ENCODE assay signal across 26 mouse cellular contexts in genomic region chr3:101851363-101851762, GRCm38 (mm10). TPM values are rescaled to one million over a fixed set of nuclear protein-coding genes. Genes with fewer than 3 reads are reported as not detected.
DNase-seq lines count a peak whose midpoint lies in the region; ATAC-seq and TF ChIP-seq lines count a peak whose summit lies in the region.
"Had no signal": no experiment of that assay in that cellular context is flagged by ENCODE, and none has a peak within 500 bp of the region (broad histone marks: within the 10 kb centered on the region; RNA-seq: fewer than 3 reads in every experiment).

No protein-coding gene starts in this region.

- dilution Hi-C loops in CH12.LX (cut with MboI; ENCODE audit: extremely low pct_ligation_motif_present, extremely low pct_unique_long_range_greater_than_20kb, low sequenced_read_pairs): no loop called here

- H3K27me3 ChIP-seq in CH12.LX (replicated peaks): no peaks in the 10 kb centered on the region
- no peaks in the 10 kb centered on the region for H3K27me3 ChIP-seq in intestine, embryonic 14.5 days (replicated peaks; ENCODE audit: control insufficient read depth, insufficient read depth, low read length)
- no peaks in the 10 kb centered on the region for H3K27me3 ChIP-seq in intestine, embryonic 16.5 days (replicated peaks; ENCODE audit: control insufficient read depth, insufficient read depth, low read length)
- H3K27me3 ChIP-seq: embryonic facial prominence, embryonic 13.5 days; embryonic facial prominence, embryonic 15.5 days; forebrain, embryonic 12.5 days; Patski had no signal

- TF ChIP-seq RAD21 in CH12.LX (IDR thresholded peaks at IDR 0.05; ENCODE audit: low read depth, low read length): no peak

- no peak for TF ChIP-seq EP300 in CH12.LX (IDR thresholded peaks at IDR 0.05; ENCODE audit: low read length)

- no peak for DNase-seq in CH12.LX (ENCODE audit: extremely low read depth)
- DNase-seq in ES-E14 (ENCODE audit: low read depth, low spot score): no peak
- DNase-seq in intestine, embryonic 14.5 days (ENCODE audit: low spot score): no peak
- no peak for DNase-seq in heart, postnatal 36 days
- DNase-seq in gastrocnemius, postnatal 25 days: no peak
- DNase-seq in right cerebral cortex, postnatal 14 days: no peak
- no peak for DNase-seq in cerebellum, postnatal 25 days
- DNase-seq: adrenal gland, adult 8-10 months; adrenal gland, postnatal 14 days; adrenal gland, postnatal 36 days; cerebellum, adult 11 months; cerebellum, adult 18-20 months; cerebellum, adult 8-10 months; cerebellum, adult 9-11 months; cerebellum, postnatal 14 days; embryo, embryonic 11 days had no signal

- H3K27ac ChIP-seq in CH12.LX (ENCODE audit: insufficient read depth, low read depth): no peak overlapping the region
- no peak overlapping the region for H3K27ac ChIP-seq in ES-E14 (ENCODE audit: insufficient read depth, low read depth, low read length, poor library complexity, severe bottlenecking)
- no peak overlapping the region for H3K27ac ChIP-seq in intestine, embryonic 14.5 days (ENCODE audit: low read depth)
- H3K27ac ChIP-seq in intestine, embryonic 16.5 days (ENCODE audit: low read length): no peak overlapping the region
- H3K27ac ChIP-seq: embryonic facial prominence, embryonic 13.5 days; embryonic facial prominence, embryonic 15.5 days; forebrain, embryonic 10.5 days; forebrain, embryonic 12.5 days had no signal

- H3K4me3 ChIP-seq in CH12.LX (replicated peaks in 1 of 3; ENCODE audit: low read depth in 2 of 3, low read length in 2 of 3, poor library complexity in 1 of 3): no peak overlapping the region
- H3K4me3 ChIP-seq in ES-E14 (ENCODE audit: insufficient read depth in 1 of 2, low read depth in 1 of 2, low read length in 2 of 2, poor library complexity in 1 of 2, severe bottlenecking in 1 of 2): no peak overlapping the region
- no peak overlapping the region for H3K4me3 ChIP-seq in intestine, embryonic 14.5 days (ENCODE audit: low read depth, low read length)
- H3K4me3 ChIP-seq in intestine, embryonic 16.5 days (ENCODE audit: low read length): no peak overlapping the region
- H3K4me3 ChIP-seq: embryonic facial prominence, embryonic 13.5 days; embryonic facial prominence, embryonic 15.5 days; erythroblast, embryonic 14.5 days; forebrain, embryonic 10.5 days; forebrain, embryonic 12.5 days had no signal

- ATAC-seq in intestine, embryonic 14.5 days (replicated peaks; ENCODE audit: low FRiP score, low TSS enrichment, low read depth): peak; percentile 71
- peak; percentile 88 for ATAC-seq in intestine, embryonic 16.5 days
- ATAC-seq: activated CD4-positive, CD25-positive, alpha-beta regulatory T cell, adult 4 months; forebrain, embryonic 14.5 days; forebrain, embryonic 16.5 days; Patski had no signal

- H3K36me3 ChIP-seq in CH12.LX (replicated peaks in 1 of 2; ENCODE audit: control insufficient read depth in 1 of 2, insufficient read depth in 1 of 2, low read length in 1 of 2) (no peaks in the 10 kb centered on the region), ES-E14 (ENCODE audit: control insufficient read depth, insufficient read depth, low read length, poor library complexity, severe bottlenecking) (no peaks in the 10 kb centered on the region)
- H3K36me3 ChIP-seq in intestine, embryonic 14.5 days (ENCODE audit: control insufficient read depth, insufficient read depth, low read length): no peaks in the 10 kb centered on the region
- H3K36me3 ChIP-seq in intestine, embryonic 16.5 days (ENCODE audit: control insufficient read depth, insufficient read depth, low read length): no peaks in the 10 kb centered on the region
- H3K36me3 ChIP-seq: embryonic facial prominence, embryonic 13.5 days; embryonic facial prominence, embryonic 15.5 days; forebrain, embryonic 10.5 days; forebrain, embryonic 12.5 days had no signal

- TF ChIP-seq POLR2A in CH12.LX (IDR thresholded peaks at IDR 0.05; ENCODE audit: low read depth, low read length): no peak

- H3K79me2 ChIP-seq in CH12.LX (replicated peaks; ENCODE audit: control insufficient read depth, extremely low read depth, insufficient read depth, poor library complexity, severe bottlenecking): no peaks in the 10 kb centered on the region

- no peaks in the 10 kb centered on the region for H3K9me3 ChIP-seq in CH12.LX (replicated peaks; ENCODE audit: low read length)
- H3K9me3 ChIP-seq in ES-E14 (ENCODE audit: control insufficient read depth, insufficient read depth, low read depth, low read length): no peaks in the 10 kb centered on the region
- H3K9me3 ChIP-seq in intestine, embryonic 14.5 days (ENCODE audit: control insufficient read depth, low read length): no peaks in the 10 kb centered on the region
- no peaks in the 10 kb centered on the region for H3K9me3 ChIP-seq in intestine, embryonic 16.5 days (ENCODE audit: control insufficient read depth, low read length)
- H3K9me3 ChIP-seq: embryonic facial prominence, embryonic 13.5 days; embryonic facial prominence, embryonic 15.5 days; forebrain, embryonic 10.5 days had no signal

- WGBS in intestine, embryonic 14.5 days: 52% methylated on average over 6 of the region's 6 CpGs
- 46% methylated on average over 6 of the region's 6 CpGs for WGBS in intestine, embryonic 16.5 days

- intact Hi-C loops in heart, postnatal 36 days (cut with DNase I): no loop called here

- no peak for TF ChIP-seq CTCF in CH12.LX (conservative IDR thresholded peaks at IDR 0.05 in 1 of 2, IDR thresholded peaks at IDR 0.05 in 1 of 2; ENCODE audit: low read depth in 2 of 2, low read length in 2 of 2)

- H3K9ac ChIP-seq in CH12.LX (ENCODE audit: insufficient read depth, low read depth) (no peak overlapping the region), ES-E14 (ENCODE audit: insufficient read depth, low read depth, low read length, poor library complexity, severe bottlenecking) (no peak overlapping the region)
- no peak overlapping the region for H3K9ac ChIP-seq in intestine, embryonic 14.5 days (ENCODE audit: low read length)
- H3K9ac ChIP-seq in intestine, embryonic 16.5 days (ENCODE audit: low read depth, low read length): no peak overlapping the region
- H3K9ac ChIP-seq: embryonic facial prominence, embryonic 13.5 days; embryonic facial prominence, embryonic 15.5 days; forebrain, embryonic 12.5 days had no signal

- in situ Hi-C loops in CH12.LX (cut with MboI; ENCODE audit: low pct_ligation_motif_present, low pct_unique_long_range_greater_than_20kb, low sequenced_read_pairs): no loop called here
- in situ Hi-C loops in ES-E14 (cut with MboI; ENCODE audit: low sequenced_read_pairs in 2 of 2, unreplicated experiment in 2 of 2): no loop called here

- H3K4me2 ChIP-seq in CH12.LX (ENCODE audit: insufficient read depth, low read depth, poor library complexity, severe bottlenecking): no peak overlapping the region
- H3K4me2 ChIP-seq in intestine, embryonic 14.5 days (ENCODE audit: low read length): no peak overlapping the region
- H3K4me2 ChIP-seq in intestine, embryonic 16.5 days (ENCODE audit: low read depth, low read length): no peak overlapping the region
- H3K4me2 ChIP-seq: embryonic facial prominence, embryonic 13.5 days; embryonic facial prominence, embryonic 15.5 days; forebrain, embryonic 12.5 days had no signal

- H3K4me1 ChIP-seq in CH12.LX (ENCODE audit: control insufficient read depth in 1 of 2, insufficient read depth in 2 of 2): peaks cover 0 to 4% of the 10 kb centered on the region in 2 experiments; a peak in 1 of 4 replicates
- H3K4me1 ChIP-seq in ES-E14 (ENCODE audit: control insufficient read depth in 2 of 2, insufficient read depth in 2 of 2, low read length in 2 of 2, poor library complexity in 1 of 2): no peaks in the 10 kb centered on the region
- H3K4me1 ChIP-seq in intestine, embryonic 14.5 days (replicated peaks; ENCODE audit: control insufficient read depth, insufficient read depth, low read length): no peaks in the 10 kb centered on the region; the same call in 1 of the 2 replicates
- H3K4me1 ChIP-seq in intestine, embryonic 16.5 days (ENCODE audit: control insufficient read depth, insufficient read depth, low read length): no peaks in the 10 kb centered on the region
- H3K4me1 ChIP-seq: embryonic facial prominence, embryonic 13.5 days; embryonic facial prominence, embryonic 15.5 days; forebrain, embryonic 10.5 days; forebrain, embryonic 12.5 days had no signal

TF ChIP-seq in CH12.LX, 34 proteins besides CTCF, POLR2A, EP300 and RAD21:
- TF ChIP-seq IRF4 (IDR thresholded peaks at IDR 0.05; ENCODE audit: low read depth, low read length) (no peak), ZKSCAN1 (IDR thresholded peaks at IDR 0.05; ENCODE audit: borderline replicate concordance, low read depth, low read length) (no peak), NRF1 (IDR thresholded peaks at IDR 0.05; ENCODE audit: low read depth, low read length) (no peak), MAFK (IDR thresholded peaks at IDR 0.05; ENCODE audit: insufficient replicate concordance, low read length) (peak; percentile 97), JUND (conservative IDR thresholded peaks at IDR 0.05; ENCODE audit: low read depth, low read length) (no peak), TCF12 (IDR thresholded peaks at IDR 0.05; ENCODE audit: low read depth, low read length) (no peak)

TF ChIP-seq in ES-E14, 5 proteins besides CTCF, POLR2A, EP300 and RAD21:
- TF ChIP-seq ZC3H11A (IDR thresholded peaks at IDR 0.05; ENCODE audit: borderline replicate concordance, low read depth, low read length) (no peak), MAFK (IDR thresholded peaks at IDR 0.05; ENCODE audit: insufficient read depth, low read depth, low read length) (peak; percentile 97)

RNA-seq across cellular contexts. Expression of gene Mab21l3, which starts 2.6 kb away (rescaled TPM):
- 2.0 and 2.8 TPM in 2 replicates for total RNA-seq in CH12.LX (2012; rRNA removed)
- total RNA-seq in CH12.LX (2014; rRNA removed): 3.4 and 3.5 TPM in 2 replicates
- polyA plus RNA-seq in CH12.LX (2012; ENCODE audit: insufficient read length, low read depth): 1.9 and 2.1 TPM in 2 replicates
- 1.9 and 2.7 TPM in 2 replicates for total RNA-seq in ES-E14 (2012; rRNA removed)
- polyA plus RNA-seq in intestine, embryonic 14.5 days (2014; fragmentation: Nextera tagmentation; extraction: Ambion mirVana): 3.2 TPM in 2 replicates
- 5.3 and 6.1 TPM in 2 replicates for polyA plus RNA-seq in intestine, embryonic 16.5 days (2015; fragmentation: Nextera tagmentation; extraction: Ambion mirVana)
- not detected for total RNA-seq in heart, postnatal 36 days (2021)
- total RNA-seq in gastrocnemius, postnatal 25 days (2021): not detected
- polyA plus RNA-seq: activated CD4-positive, CD25-positive, alpha-beta regulatory T cell, adult 4 months; erythroblast, embryonic 14.5 days had no signal
